Mouse (Mus musculus) stomach, postnatal 0 days (tissue): Measurements from ENCODE around the gene Olfml2a. TPM values are rescaled to one million over a fixed set of nuclear protein-coding genes. Genes with fewer than 3 reads are reported as not detected.
A peak's percentile ranks its signal among the peaks of the same experiment; 100 is the strongest.

Source experiments
- ATAC-seq: fragments of 200-750 bp; cut with Nextera tagmentation; 2 replicates; pipeline ENCODE4 v1.8.0; 2017; ENCODE audit not compliant: low FRiP score, low TSS enrichment
- DNase-seq: peaks from one replicate; pipeline ENCODE4 v3.0.0-alpha.2; 2016; ENCODE audit warnings: low spot score
- H3K27ac ChIP-seq: fragments of 300-500 bp; sonication (generic); replicated peaks from 2 replicates; pipeline ENCODE4 v1.5.1; 2014; ENCODE audit warnings: mild to moderate bottlenecking, control low read depth
- H3K27me3 ChIP-seq: fragments of 300-500 bp; sonication (generic); 2 replicates; pipeline ENCODE4 v1.6.1; 2014; ENCODE audit warnings: low read length; ENCODE audit not compliant: control insufficient read depth, insufficient read depth
- H3K36me3 ChIP-seq: fragments of 300-500 bp; sonication (generic); 2 replicates; pipeline ENCODE4 v1.6.1; 2014; ENCODE audit warnings: low read length, mixed read lengths; ENCODE audit not compliant: control insufficient read depth, insufficient read depth
- H3K4me1 ChIP-seq: fragments of 300-500 bp; sonication (generic); replicated peaks from 2 replicates; pipeline ENCODE4 v1.6.1; 2014; ENCODE audit warnings: antibody characterized with exemption; ENCODE audit not compliant: control insufficient read depth, insufficient read depth
- H3K4me2 ChIP-seq: fragments of 300-500 bp; sonication (generic); replicated peaks from 2 replicates; pipeline ENCODE4 v1.6.1; 2014; ENCODE audit warnings: low read depth, mild to moderate bottlenecking, control low read depth, moderate library complexity
- H3K4me3 ChIP-seq: fragments of 300-500 bp; sonication (generic); 2 replicates; pipeline ENCODE4 v1.5.1; 2014; ENCODE audit warnings: low read depth, low read length, control low read depth
- H3K9ac ChIP-seq: fragments of 300-500 bp; sonication (generic); 2 replicates; pipeline ENCODE4 v1.6.1; 2014; ENCODE audit warnings: mild to moderate bottlenecking, low read length, control low read depth, mixed read lengths
- H3K9me3 ChIP-seq: fragments of 300-500 bp; sonication (generic); 2 replicates; pipeline ENCODE4 v1.6.1; 2016; ENCODE audit warnings: low read length; ENCODE audit not compliant: control insufficient read depth
- CTCF ChIP-seq: IDR thresholded peaks from 2 replicates; pipeline ENCODE4 v1.5.1; 2016; ENCODE audit warnings: antibody characterized with exemption, low read depth, mild to moderate bottlenecking, moderate library complexity
- EP300 ChIP-seq: optimal IDR thresholded peaks from 2 replicates; pipeline ENCODE3; 2016; ENCODE audit warnings: antibody characterized with exemption
- WGBS: fragments of 180-500 bp; shearing (Covaris S2); extraction: QIAGEN DNeasy Blood & Tissue Kit; methylation state at CpG from one replicate; pipeline ENCODE4 v1.1.7; 2014; 5-methylcytosine and 5-hydroxymethylcytosine counted together
- polyA plus RNA-seq: library from polyadenylated mRNA; unstranded; fragments of >200 nt; fragmentation: Nextera tagmentation; extraction: Ambion mirVana; gene quantifications from 2 replicates; pipeline ENCODE4 v1.2.1, GENCODE M21; 2015

Olfml2a gene
- polyA plus RNA-seq, 1 experiment from 2014 or later = 2.7 TPM

- Histone ChIP-seq H3K4me2 (no peak overlapping the region), H3K4me3 (no peak overlapping the region), H3K27ac (no peak overlapping the region), H3K36me3 (no peaks in the 10 kb centered on the region), H3K9me3 (no peaks in the 10 kb centered on the region), H3K4me1 (no peaks in the 10 kb centered on the region), H3K27me3 (no peaks in the 10 kb centered on the region), H3K9ac (no peak overlapping the region)
- ATAC-seq (no peak), DNase-seq (no peak)
- WGBS = 64% methylated on average over 5 of the region's 5 CpGs
- TF ChIP-seq EP300 (no peak), CTCF (no peak)
Measured at GRCm38 (mm10) chr2:38953152-38953883, 21.5 kb downstream of the Olfml2a start.

- DNase-seq = no peak
- H3K9ac ChIP-seq = no peak overlapping the region
- no peak overlapping the region for H3K4me3 ChIP-seq
- 65% methylated on average over 2 of the region's 2 CpGs for WGBS
- no peaks in the 10 kb centered on the region for H3K27me3 ChIP-seq
- H3K9me3 ChIP-seq = no peaks in the 10 kb centered on the region
- H3K36me3 ChIP-seq = no peaks in the 10 kb centered on the region
- TF ChIP-seq CTCF (no peak), EP300 (no peak)
- no peaks in the 10 kb centered on the region for H3K4me1 ChIP-seq
- no peak overlapping the region for H3K27ac ChIP-seq
- ATAC-seq = no peak
- H3K4me2 ChIP-seq = no peak overlapping the region
Measured at GRCm38 (mm10) chr2:38956062-38956461, 24.3 kb downstream of the Olfml2a start.

- WGBS = 81% methylated on average over 5 of the region's 5 CpGs
- Histone ChIP-seq H3K4me2 (no peak overlapping the region), H3K27ac (no peak overlapping the region), H3K4me3 (no peak overlapping the region), H3K9ac (no peak overlapping the region), H3K9me3 (no peaks in the 10 kb centered on the region), H3K36me3 (no peaks in the 10 kb centered on the region), H3K4me1 (no peaks in the 10 kb centered on the region), H3K27me3 (no peaks in the 10 kb centered on the region)
- TF ChIP-seq EP300 (no peak), CTCF (no peak)
- ATAC-seq (no peak), DNase-seq (no peak)
Measured at GRCm38 (mm10) chr2:38957671-38958223, 26.0 kb downstream of the Olfml2a start.

- TF ChIP-seq EP300 = no peak
- no peak for DNase-seq
- no peak overlapping the region for H3K4me3 ChIP-seq
- no peaks in the 10 kb centered on the region for H3K36me3 ChIP-seq
- no peaks in the 10 kb centered on the region for H3K4me1 ChIP-seq
- no peak for ATAC-seq
- no peak overlapping the region for H3K9ac ChIP-seq
- H3K9me3 ChIP-seq = no peaks in the 10 kb centered on the region
- no peaks in the 10 kb centered on the region for H3K27me3 ChIP-seq
- H3K27ac ChIP-seq = no peak overlapping the region
- H3K4me2 ChIP-seq = no peak overlapping the region
- WGBS = 9% methylated on average over 4 of the region's 4 CpGs
Measured at GRCm38 (mm10) chr2:38964198-38964597, 32.4 kb downstream of the Olfml2a start.

GRCm38 (mm10) chr2:38969650-38970049 is 37.9 kb downstream of the Olfml2a start:
- H3K9ac ChIP-seq = no peak overlapping the region
- H3K9me3 ChIP-seq = no peaks in the 10 kb centered on the region
- no peaks in the 10 kb centered on the region for H3K4me1 ChIP-seq
- no peak overlapping the region for H3K27ac ChIP-seq
- no peak for TF ChIP-seq EP300
- TF ChIP-seq CTCF = no peak
- no peaks in the 10 kb centered on the region for H3K27me3 ChIP-seq
- no peak overlapping the region for H3K4me2 ChIP-seq
- H3K36me3 ChIP-seq = no peaks in the 10 kb centered on the region
- ATAC-seq = peak; percentile 17; the same call in 1 of the 2 replicates
- 71% methylated on average over 2 of the region's 2 CpGs for WGBS
- no peak for DNase-seq
- no peak overlapping the region for H3K4me3 ChIP-seq

- peak; percentile 58 for DNase-seq
- peak; percentile 84 for ATAC-seq
- 32% methylated on average over 5 of the region's 5 CpGs for WGBS
Measured at GRCm38 (mm10) chr2:38970057-38970456, 38.3 kb downstream of the Olfml2a start.

More at GRCm38 (mm10) chr2:38970057-38970456, 38.3 kb downstream of the Olfml2a start:
- no peak overlapping the region for H3K9ac ChIP-seq
- H3K4me2 ChIP-seq = no peak overlapping the region
- H3K27ac ChIP-seq = no peak overlapping the region
- no peaks in the 10 kb centered on the region for H3K27me3 ChIP-seq
- H3K9me3 ChIP-seq = no peaks in the 10 kb centered on the region
- no peaks in the 10 kb centered on the region for H3K4me1 ChIP-seq
- H3K4me3 ChIP-seq = no peak overlapping the region
- TF ChIP-seq CTCF = no peak
- TF ChIP-seq EP300 = no peak
- H3K36me3 ChIP-seq = no peaks in the 10 kb centered on the region
